Mouse (Mus musculus): ENCODE measurements around the gene Dusp5. TPM values are rescaled to one million over a fixed set of nuclear protein-coding genes. Genes with fewer than 3 reads are reported as not detected.

The Dusp5 gene
- polyA plus RNA-seq, 1 experiment from 2014 or later = 11.1 TPM

GRCm38 (mm10) chr19:53550972-53551371 lies 22.1 kb downstream of the Dusp5 start:
- no peak for ATAC-seq (replicated peaks; ENCODE audit: low FRiP score)
- Histone ChIP-seq H3K9ac (no peak overlapping the region), H3K36me3 (no peaks in the 10 kb centered on the region), H3K9me3 (replicated peaks) (no peaks in the 10 kb centered on the region), H3K4me2 (no peak overlapping the region), H3K27ac (no peak overlapping the region), H3K4me3 (replicated peaks) (no peak overlapping the region), H3K4me1 (peaks cover 38% of the 10 kb centered on the region), H3K27me3 (peaks cover 4% of the 10 kb centered on the region; the same call in 1 of the 2 replicates)
- WGBS = 58% methylated on average over 12 of the region's 12 CpGs

DNA sequence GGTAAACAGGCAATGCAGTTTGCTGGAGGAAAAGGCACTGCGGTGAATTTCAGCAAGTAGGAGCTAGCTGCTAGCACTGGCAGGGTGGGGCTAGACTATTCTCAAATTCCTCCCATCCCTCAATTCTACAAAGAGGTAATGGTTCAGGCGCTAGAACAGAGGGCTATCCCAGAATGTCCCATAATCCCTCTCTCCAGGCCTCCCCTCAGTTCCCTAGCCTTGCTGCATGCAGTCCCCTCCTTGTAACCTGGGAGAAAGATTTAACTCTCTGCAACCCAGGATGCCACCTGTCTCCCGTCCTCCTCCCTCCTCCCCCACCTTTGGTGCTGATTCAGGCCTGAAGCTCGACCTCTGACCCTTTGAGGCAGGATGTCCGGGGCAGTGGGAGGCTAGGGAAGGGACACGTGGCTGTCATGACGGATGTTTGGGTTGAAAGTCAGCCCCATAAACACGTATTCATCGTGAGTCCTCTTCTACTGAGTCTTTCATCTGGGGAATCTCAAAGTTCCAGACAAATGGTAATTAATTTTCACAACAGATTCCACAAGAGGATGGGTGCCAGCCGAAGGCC lies 23.4 kb downstream of the Dusp5 start:
- Histone ChIP-seq H3K36me3 (no peaks in the 10 kb centered on the region), H3K9me3 (replicated peaks) (no peaks in the 10 kb centered on the region), H3K4me1 (peaks cover 44% of the 10 kb centered on the region), H3K4me2 (no peak overlapping the region), H3K4me3 (replicated peaks) (no peak overlapping the region), H3K27me3 (peaks cover 3% of the 10 kb centered on the region; the same call in 1 of the 2 replicates), H3K9ac (no peak overlapping the region), H3K27ac (peak overlapping the region; percentile 54; the same call in 1 of the 2 replicates)
- no peak for ATAC-seq (replicated peaks; ENCODE audit: low FRiP score)
- WGBS = 20% methylated on average over 10 of the region's 10 CpGs

DNA sequence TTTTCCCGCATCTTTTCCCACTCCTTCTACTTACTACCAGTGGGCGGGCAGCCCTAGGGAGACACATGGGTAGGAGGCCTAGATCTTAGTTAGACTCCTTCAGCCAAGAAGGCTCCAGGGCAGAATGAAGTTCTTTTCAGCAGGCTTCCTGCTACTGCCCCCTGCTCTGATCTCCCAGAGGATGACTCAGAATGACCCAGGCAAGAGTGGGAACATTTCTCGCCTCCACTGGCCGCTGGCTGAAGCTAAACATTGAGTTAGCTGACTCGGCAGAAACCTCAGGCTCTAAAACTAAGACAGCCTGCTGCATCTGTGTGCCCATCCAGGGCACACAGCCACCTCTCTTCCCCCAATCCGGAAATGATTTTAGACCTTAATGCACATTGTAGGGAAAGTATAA lies 23.9 kb downstream of the Dusp5 start:
- ATAC-seq (replicated peaks; ENCODE audit: low FRiP score) = 0 out of 2 replicates have a peak, but pooled peaks have one; percentile 16

GRCm38 (mm10) chr19:53554402-53554801 lies 25.5 kb downstream of the Dusp5 start:
- Histone ChIP-seq H3K36me3 (no peaks in the 10 kb centered on the region), H3K4me2 (no peak overlapping the region), H3K4me1 (peaks cover 42% of the 10 kb centered on the region), H3K9ac (no peak overlapping the region), H3K4me3 (replicated peaks) (no peak overlapping the region), H3K27ac (no peak overlapping the region), H3K9me3 (replicated peaks) (no peaks in the 10 kb centered on the region), H3K27me3 (no peaks in the 10 kb centered on the region)
- WGBS = 82% methylated on average over 11 of the region's 11 CpGs
- no peak for ATAC-seq (replicated peaks; ENCODE audit: low FRiP score)

More for the DNA sequence above, 23.9 kb downstream of the Dusp5 start:
- H3K4me1 ChIP-seq = peaks cover 44% of the 10 kb centered on the region
- H3K27me3 ChIP-seq = no peaks in the 10 kb centered on the region
- 28% methylated on average over 6 of the region's 6 CpGs for WGBS
- no peaks in the 10 kb centered on the region for H3K9me3 ChIP-seq (replicated peaks)
- no peak overlapping the region for H3K4me2 ChIP-seq
- H3K36me3 ChIP-seq = no peaks in the 10 kb centered on the region
- no peak overlapping the region for H3K9ac ChIP-seq
- no peak overlapping the region for H3K4me3 ChIP-seq (replicated peaks)
- H3K27ac ChIP-seq = peak overlapping the region; percentile 54; the same call in 1 of the 2 replicates

GRCm38 (mm10) chr19:53554981-53555616 lies 26.2 kb downstream of the Dusp5 start:
- H3K9me3 ChIP-seq (replicated peaks) = no peaks in the 10 kb centered on the region
- no peak overlapping the region for H3K27ac ChIP-seq
- WGBS = 67% methylated on average over 5 of the region's 5 CpGs
- H3K4me2 ChIP-seq = no peak overlapping the region
- no peak overlapping the region for H3K4me3 ChIP-seq (replicated peaks)
- peaks cover 42% of the 10 kb centered on the region for H3K4me1 ChIP-seq
- no peaks in the 10 kb centered on the region for H3K36me3 ChIP-seq
- ATAC-seq (replicated peaks; ENCODE audit: low FRiP score) = no peak
- no peaks in the 10 kb centered on the region for H3K27me3 ChIP-seq
- H3K9ac ChIP-seq = no peak overlapping the region

DNA sequence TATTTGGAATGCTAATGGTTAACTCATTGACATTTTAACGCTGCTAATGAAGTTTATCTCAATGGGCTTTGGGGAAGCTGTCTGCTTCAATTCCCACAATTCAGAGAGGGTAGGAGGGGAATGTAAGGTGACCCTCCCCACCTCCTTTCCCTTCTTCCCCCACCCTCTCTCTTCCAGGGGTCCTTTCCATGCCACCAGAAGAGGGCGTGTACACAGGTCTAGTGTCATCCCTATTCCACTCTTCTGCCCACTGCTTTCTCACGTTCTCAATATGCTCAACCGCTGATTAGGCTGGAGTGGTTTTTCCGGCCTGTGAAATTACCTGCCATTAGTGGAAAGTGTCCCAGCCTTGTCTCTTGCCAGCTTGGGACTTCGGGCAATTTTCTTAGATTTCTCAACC lies 27.9 kb downstream of the Dusp5 start:
- WGBS = 33% methylated on average over 6 of the region's 6 CpGs
- ATAC-seq (replicated peaks; ENCODE audit: low FRiP score) = no peak
- Histone ChIP-seq H3K9ac (no peak overlapping the region), H3K27me3 (no peaks in the 10 kb centered on the region), H3K4me1 (peaks cover 34% of the 10 kb centered on the region), H3K36me3 (no peaks in the 10 kb centered on the region), H3K9me3 (replicated peaks) (no peaks in the 10 kb centered on the region), H3K4me2 (peak overlapping the region; percentile 54), H3K27ac (no peak overlapping the region), H3K4me3 (replicated peaks) (peak overlapping the region; percentile 14)

- peak; percentile 67 for ATAC-seq (replicated peaks; ENCODE audit: low FRiP score)
- peaks cover 29% of the 10 kb centered on the region for H3K4me1 ChIP-seq
- H3K9ac ChIP-seq = no peak overlapping the region
- no peak overlapping the region for H3K27ac ChIP-seq
- H3K9me3 ChIP-seq (replicated peaks) = no peaks in the 10 kb centered on the region
- 23% methylated on average over 20 of the region's 20 CpGs for WGBS
- H3K36me3 ChIP-seq = no peaks in the 10 kb centered on the region
- H3K4me3 ChIP-seq (replicated peaks) = peak overlapping the region; percentile 14
- H3K4me2 ChIP-seq = peak overlapping the region; percentile 54
- H3K27me3 ChIP-seq = no peaks in the 10 kb centered on the region
Observed at GRCm38 (mm10) chr19:53557267-53557936, 28.5 kb downstream of the Dusp5 start.

GRCm38 (mm10) chr19:53560436-53560835 lies 31.5 kb downstream of the Dusp5 start:
- Histone ChIP-seq H3K27ac (no peak overlapping the region), H3K27me3 (no peaks in the 10 kb centered on the region), H3K9me3 (replicated peaks) (no peaks in the 10 kb centered on the region), H3K4me1 (peaks cover 17% of the 10 kb centered on the region), H3K4me2 (no peak overlapping the region), H3K4me3 (replicated peaks) (no peak overlapping the region), H3K36me3 (no peaks in the 10 kb centered on the region), H3K9ac (no peak overlapping the region)
- WGBS = 83% methylated on average over 3 of the region's 3 CpGs
- ATAC-seq (replicated peaks; ENCODE audit: low FRiP score) = no peak

DNA sequence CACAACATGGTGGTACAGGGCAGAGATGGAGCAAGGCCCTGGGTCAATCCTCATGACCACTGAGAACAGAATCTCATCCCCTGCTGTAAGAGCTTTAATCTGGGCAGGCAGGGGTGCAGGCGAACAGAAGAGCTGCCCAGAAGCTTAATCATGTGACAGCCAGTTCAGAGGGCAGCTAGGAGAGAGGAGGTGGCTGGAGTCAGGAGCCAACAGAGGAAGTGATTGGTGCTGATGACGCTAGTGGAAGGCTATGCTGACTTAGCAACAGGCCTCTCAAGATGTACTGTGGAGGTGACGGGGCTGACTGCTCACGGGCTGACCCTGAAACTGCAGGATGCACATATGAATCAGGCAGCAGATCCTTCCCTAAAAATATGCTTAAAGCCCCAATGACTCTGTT lies 35.3 kb downstream of the Dusp5 start:
- ATAC-seq (replicated peaks; ENCODE audit: low FRiP score) = no peak
- no peak overlapping the region for H3K27ac ChIP-seq

GRCm38 (mm10) chr19:53565565-53566277 lies 36.8 kb downstream of the Dusp5 start:
- Histone ChIP-seq H3K4me1 (peaks cover 3% of the 10 kb centered on the region; the same call in 1 of the 2 replicates), H3K9ac (no peak overlapping the region), H3K9me3 (replicated peaks) (no peaks in the 10 kb centered on the region), H3K27ac (no peak overlapping the region), H3K4me3 (replicated peaks) (no peak overlapping the region), H3K27me3 (no peaks in the 10 kb centered on the region), H3K36me3 (no peaks in the 10 kb centered on the region), H3K4me2 (no peak overlapping the region)
- ATAC-seq (replicated peaks; ENCODE audit: low FRiP score) = no peak
- 93% methylated on average over 14 of the region's 14 CpGs for whole genome bisulfite sequencing

More for the DNA sequence above, 35.3 kb downstream of the Dusp5 start:
- no peaks in the 10 kb centered on the region for H3K9me3 ChIP-seq (replicated peaks)
- peaks cover 3% of the 10 kb centered on the region; the same call in 1 of the 2 replicates for H3K4me1 ChIP-seq
- WGBS = 29% methylated on average over 4 of the region's 4 CpGs
- H3K9ac ChIP-seq = no peak overlapping the region
- H3K27me3 ChIP-seq = no peaks in the 10 kb centered on the region
- H3K4me3 ChIP-seq (replicated peaks) = no peak overlapping the region
- H3K36me3 ChIP-seq = no peaks in the 10 kb centered on the region
- no peak overlapping the region for H3K4me2 ChIP-seq

DNA sequence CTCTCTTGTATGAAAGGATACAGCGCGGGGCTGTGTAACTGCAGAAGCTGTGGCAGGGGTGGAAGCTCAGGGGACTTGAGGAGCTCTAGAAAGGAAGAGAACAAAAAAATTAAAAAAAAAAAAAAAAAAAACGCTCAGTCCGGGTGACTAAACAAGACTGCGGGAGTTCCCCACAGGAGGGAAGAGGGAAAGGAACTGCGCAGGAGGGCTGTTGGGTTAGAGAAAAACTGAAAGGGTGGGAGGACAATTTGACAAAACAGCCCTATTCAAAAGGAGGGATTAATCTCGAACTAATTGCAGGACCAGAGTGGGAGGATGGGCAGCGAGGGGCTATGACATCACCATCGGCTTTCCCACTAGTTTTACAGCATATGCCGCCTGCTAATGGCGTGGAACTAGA lies 39.0 kb downstream of the Dusp5 start:
- 47% methylated on average over 11 of the region's 11 CpGs for WGBS
- H3K4me3 ChIP-seq (replicated peaks) = no peak overlapping the region

DNA sequence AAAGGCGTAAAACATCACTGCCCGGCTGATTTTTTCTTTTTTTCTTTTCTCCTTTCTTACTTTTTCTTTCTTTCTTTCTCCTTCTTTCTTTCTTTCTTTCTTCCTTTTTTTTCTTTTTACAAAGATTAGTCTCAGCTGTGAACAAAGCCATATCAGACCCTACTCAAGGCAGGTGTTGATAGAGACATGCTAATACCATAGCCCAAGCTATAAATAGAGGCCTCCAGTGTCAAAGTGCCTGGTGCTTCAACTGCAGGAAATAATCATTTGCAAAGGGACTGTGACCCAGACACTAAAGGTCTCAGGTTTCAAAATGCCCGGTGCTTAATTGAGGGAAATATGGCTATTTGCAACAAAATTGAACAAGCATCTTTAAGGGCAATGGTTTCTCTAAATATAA lies 39.6 kb downstream of the Dusp5 start:
- no peaks in the 10 kb centered on the region for H3K27me3 ChIP-seq
- H3K9ac ChIP-seq = no peak overlapping the region
- H3K4me1 ChIP-seq = peaks cover 3% of the 10 kb centered on the region; the same call in 1 of the 2 replicates
- no peak for ATAC-seq (replicated peaks; ENCODE audit: low FRiP score)
- no peaks in the 10 kb centered on the region for H3K36me3 ChIP-seq
- 71% methylated on average over 3 of the region's 3 CpGs for WGBS
- no peak overlapping the region for H3K4me3 ChIP-seq (replicated peaks)
- H3K4me2 ChIP-seq = no peak overlapping the region
- no peak overlapping the region for H3K27ac ChIP-seq
- no peaks in the 10 kb centered on the region for H3K9me3 ChIP-seq (replicated peaks)

More for the DNA sequence above, 39.0 kb downstream of the Dusp5 start:
- Histone ChIP-seq H3K27me3 (no peaks in the 10 kb centered on the region), H3K9me3 (replicated peaks) (no peaks in the 10 kb centered on the region), H3K9ac (no peak overlapping the region), H3K36me3 (no peaks in the 10 kb centered on the region), H3K4me1 (peaks cover 3% of the 10 kb centered on the region; the same call in 1 of the 2 replicates), H3K4me2 (0 out of 2 replicates have a peak overlapping the region, but pooled peaks have one; percentile 21), H3K27ac (no peak overlapping the region)
- no peak for ATAC-seq (replicated peaks; ENCODE audit: low FRiP score)
